Mouse (Mus musculus) A20 (cell line): ENCODE results near the gene Pbld1.
"Not testable (repeated sequence)": the region's sequence is repeated elsewhere in the genome, so short reads cannot be mapped to it uniquely, and the experiment has no call there.

ENCODE experiments used
- DNase-seq: peaks from one replicate; pipeline ENCODE4 v3.0.0-alpha.2; 2011; ENCODE audit warnings: low read depth, low spot score

Pbld1 gene

DNA sequence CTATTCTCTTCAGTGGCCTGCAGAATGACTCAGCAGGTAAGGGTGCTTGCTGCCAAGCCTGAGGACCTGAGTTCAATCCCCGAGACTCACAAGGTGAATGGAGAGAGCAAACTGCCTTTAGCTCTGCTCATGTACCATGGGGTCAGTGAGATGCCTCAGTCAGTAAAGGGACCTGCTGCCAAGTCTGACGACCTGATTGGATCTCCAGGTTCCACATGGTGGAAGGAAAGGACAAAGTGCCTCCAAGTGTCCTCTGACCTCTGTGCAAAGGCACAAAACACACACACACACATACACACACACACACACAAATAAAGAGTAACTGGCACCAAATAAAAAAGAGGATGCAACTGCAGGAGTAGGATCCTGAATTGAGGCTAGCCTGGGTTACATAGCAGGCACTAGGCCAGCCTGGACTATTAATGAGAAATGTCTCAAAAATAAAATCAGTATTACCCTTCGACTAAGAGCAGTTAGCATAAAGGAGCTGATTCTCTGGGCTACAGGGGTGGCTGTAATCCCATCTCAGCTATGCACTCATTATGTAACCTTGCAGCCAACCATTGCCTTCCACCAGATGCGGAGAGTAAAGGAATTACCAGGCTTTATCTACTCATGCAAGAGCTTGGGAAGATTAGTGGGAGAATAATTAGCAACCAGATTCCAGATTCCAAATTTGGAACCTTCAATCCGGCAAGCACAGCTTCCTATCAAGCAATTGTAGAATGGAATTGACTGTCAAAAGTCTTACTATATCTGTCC lies 19.9 kb upstream of the Pbld1 start:
- no peak for DNase-seq

DNA sequence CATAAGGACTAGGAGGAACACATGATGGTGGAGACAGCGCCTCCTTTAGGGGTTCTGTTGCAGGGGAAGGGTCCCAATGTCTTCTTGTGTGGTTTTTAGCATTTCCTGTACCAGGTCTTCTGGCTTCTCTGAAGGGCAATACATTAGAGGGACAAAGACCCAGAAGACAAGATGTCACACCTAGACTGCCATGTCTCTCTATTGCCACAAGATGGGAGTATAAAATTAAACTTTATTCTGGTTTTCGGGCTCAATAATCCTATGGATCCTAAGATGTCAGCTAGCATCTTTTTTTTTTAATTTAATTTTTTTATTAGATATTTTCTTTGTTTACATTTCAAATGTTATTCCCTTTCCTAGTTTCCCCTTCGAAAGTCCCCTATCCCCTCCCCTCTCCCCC lies 16.8 kb upstream of the Pbld1 start:
- no peak for DNase-seq

DNA sequence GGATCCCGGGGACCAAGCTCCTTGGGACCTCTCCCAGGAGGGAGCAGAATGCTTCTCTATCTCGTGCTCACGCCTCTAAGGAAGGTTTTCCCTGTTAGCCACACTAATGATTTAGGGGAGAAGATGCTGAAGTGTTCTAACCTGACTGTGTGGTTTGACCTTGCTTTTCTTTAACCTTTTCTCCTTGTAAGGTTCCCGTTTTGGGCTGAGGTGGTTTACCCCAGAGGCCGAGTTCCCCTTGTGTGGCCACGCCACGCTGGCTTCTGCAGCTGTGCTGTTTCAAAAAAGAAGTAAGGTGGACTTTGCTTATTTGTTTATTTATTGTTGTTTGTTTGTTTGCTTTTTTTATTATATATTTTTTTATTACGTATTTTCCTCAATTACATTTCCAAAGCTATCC lies 12.2 kb upstream of the Pbld1 start:
- peak; percentile 86 for DNase-seq

GRCm38 (mm10) chr10:63049106-63049505 lies 10.9 kb upstream of the Pbld1 start:
- DNase-seq = no peak

GRCm38 (mm10) chr10:63051267-63051666 lies 8.7 kb upstream of the Pbld1 start:
- DNase-seq = no peak

GRCm38 (mm10) chr10:63052011-63052410 lies 8.0 kb upstream of the Pbld1 start:
- no peak for DNase-seq

- no peak for DNase-seq
Observed at GRCm38 (mm10) chr10:63053007-63053406, 7.0 kb upstream of the Pbld1 start.

DNA sequence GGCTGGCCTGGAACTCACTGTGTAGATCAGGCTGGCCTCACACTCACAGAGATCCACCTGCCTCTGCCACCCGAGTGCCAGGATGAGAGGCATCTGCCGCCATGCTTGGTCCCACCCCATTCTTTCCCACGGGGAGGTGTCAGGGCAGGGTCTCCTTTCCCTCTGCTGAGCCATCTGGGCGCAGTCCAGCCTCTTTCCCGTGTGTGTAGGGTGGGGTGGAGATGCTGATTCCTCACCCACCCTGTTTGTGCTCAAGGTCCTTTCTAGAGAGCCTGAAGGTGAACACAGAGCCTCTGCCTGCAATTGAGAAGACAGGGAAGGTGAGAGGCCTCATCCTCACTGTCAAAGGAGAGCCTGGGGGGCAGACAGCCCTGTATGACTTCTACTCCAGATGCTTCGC lies 5.9 kb upstream of the Pbld1 start:
- DNase-seq = not testable (repeated sequence)

- peak; percentile 28 for DNase-seq
Observed at GRCm38 (mm10) chr10:63054586-63054985, 5.4 kb upstream of the Pbld1 start.

- DNase-seq = no peak
Observed at GRCm38 (mm10) chr10:63056966-63057750, 2.8 kb upstream of the Pbld1 start.

DNA sequence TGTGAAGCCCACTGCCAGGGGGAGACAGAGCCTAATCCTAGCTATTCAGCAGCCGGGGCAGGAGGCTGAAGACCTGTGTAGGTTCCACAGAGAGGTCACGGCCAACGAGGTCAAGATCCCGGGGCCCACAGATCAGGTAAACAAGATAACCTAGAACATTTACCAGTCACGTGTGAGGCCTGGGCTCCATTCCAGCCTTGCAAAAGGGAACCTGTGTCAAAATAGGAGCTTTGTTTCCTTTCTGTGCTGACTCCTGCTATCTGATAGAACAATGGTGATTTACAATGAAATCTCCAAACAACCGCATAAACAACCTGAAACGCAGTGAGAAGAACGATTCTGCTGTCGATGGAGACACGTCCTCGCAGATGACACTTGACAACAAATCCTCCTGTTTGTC lies 444 bp downstream of the Pbld1 start:
- DNase-seq = no peak

- no peak for DNase-seq
Observed at GRCm38 (mm10) chr10:63061266-63061665, 1.3 kb downstream of the Pbld1 start.

DNA sequence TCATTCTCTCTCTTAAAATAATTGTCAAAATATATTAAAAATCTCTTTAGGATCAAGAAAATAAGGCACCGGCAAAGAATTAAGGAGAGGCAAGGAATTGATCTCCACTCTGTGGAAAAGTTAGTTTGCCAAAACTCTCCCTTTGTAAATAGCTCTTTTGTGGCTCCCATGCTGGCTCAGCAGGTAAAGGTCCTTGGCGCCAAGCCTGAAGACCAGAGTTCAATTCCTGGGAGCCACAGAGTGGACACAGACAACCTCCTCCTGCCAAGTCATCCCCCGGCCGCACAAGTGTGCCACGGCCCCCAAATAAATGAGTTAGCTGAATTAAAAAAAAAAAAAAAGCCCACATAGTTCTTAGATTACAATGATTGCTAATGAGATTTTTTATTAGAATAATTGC lies 2.7 kb downstream of the Pbld1 start:
- DNase-seq = no peak

- no peak for DNase-seq
Observed at GRCm38 (mm10) chr10:63063365-63063764, 3.4 kb downstream of the Pbld1 start.

DNA sequence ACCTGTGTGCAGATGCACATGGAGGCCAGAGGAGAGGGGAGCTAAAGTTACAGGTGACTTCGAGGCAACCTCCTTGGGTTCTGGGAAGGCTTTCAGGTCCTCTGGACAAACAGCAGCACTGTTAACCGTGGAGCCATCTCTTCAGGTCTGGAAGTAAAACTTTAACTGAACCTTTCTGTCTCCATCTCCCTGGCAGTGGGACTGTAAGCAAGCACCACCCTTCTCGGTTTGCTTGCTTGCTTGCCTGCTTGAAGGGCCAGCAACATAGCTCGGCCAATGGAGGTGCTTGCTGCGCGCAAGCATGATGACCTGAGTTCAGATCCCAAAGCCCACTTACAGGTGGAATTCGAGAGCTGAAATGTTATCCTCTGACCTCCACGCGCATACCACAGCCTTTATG lies 4.6 kb downstream of the Pbld1 start:
- no peak for DNase-seq

- no peak for DNase-seq
Observed at GRCm38 (mm10) chr10:63065561-63065960, 5.6 kb downstream of the Pbld1 start.

DNA sequence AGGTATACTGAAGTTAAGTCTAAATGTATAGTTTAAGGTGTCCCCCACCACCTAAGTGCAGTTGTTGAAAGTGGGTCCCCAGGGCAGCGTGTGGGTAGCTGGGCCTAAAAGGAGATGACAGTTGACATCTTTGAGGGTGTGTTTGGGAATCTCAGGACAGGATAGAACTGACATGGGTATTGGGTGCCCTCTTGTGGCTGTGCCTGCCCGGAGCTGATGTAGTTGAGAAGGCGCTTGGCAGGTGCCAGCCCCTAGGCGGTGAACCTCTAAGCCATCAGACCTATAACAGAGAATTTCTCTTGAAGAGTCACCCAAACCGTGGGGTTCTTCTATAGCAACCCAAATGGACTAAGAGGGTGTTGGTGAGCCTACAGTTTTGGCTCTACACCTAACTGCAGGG lies 6.0 kb downstream of the Pbld1 start:
- DNase-seq = peak; percentile 77

GRCm38 (mm10) chr10:63086304-63086703 lies 26.3 kb downstream of the Pbld1 start:
- DNase-seq = no peak

GRCm38 (mm10) chr10:63089103-63089757 lies 29.3 kb downstream of the Pbld1 start:
- no peak for DNase-seq

GRCm38 (mm10) chr10:63089758-63090571 lies 30.0 kb downstream of the Pbld1 start:
- no peak for DNase-seq

DNA sequence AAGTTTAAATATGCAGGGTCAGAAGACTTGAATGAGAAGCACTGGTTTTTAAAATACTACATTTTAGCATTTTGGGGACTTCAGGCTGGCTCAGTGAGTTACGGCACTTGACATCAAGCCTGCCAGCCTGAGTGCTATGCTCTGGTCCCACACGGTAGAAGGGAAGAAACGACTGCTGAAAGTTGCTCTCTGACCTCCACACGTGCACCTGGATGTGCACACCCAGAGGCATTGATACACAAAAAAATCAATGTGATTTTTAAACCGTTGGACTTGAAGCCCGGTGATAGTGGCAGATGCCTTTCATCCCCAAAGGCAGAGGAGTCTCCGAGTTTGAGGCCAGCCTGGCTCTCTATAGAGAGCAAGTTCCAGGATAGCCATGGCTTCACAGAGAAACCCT lies 32.0 kb downstream of the Pbld1 start:
- DNase-seq = no peak
